Mouse (Mus musculus): ENCODE data around the gene 4930579F01Rik. TPM values are rescaled to one million over a fixed set of nuclear protein-coding genes. Genes with fewer than 3 reads are reported as not detected.

4930579F01Rik gene
- total and polyA plus RNA-seq, 2 experiments from 2014 or later, result 0.09 TPM; not detected in 1

DNA sequence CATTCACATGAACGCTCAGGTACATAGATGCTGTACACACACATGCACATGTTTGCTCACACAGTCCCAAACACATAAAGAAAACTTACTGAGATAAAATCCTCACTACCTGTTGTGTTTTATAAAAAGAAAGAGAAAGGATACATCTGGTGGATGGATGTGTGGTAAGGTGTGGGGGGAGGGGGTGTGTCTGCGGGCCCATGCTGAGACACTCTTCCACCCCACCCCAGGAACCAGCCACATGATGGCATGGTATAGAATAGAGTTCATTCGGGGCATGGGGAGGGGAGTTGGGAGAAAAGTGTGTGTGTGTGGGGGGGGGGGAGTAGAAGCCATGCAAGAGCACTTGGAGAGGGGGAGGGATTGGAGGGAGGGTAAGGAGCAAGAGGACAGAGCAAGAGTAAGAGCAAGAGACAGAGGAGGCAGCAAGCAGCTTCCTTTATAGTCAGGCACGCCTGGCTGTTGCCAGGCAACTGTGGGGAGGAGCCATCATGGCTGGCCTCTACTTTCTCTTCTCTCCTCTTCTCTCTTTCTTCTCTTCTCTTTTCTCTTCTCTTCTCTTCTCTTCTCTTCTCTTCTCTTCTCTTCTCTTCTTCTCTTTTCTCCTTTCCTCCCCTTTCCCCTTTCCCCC lies 31.0 kb downstream of the 4930579F01Rik start:
- WGBS, result 60% methylated on average over 4 of the region's 4 CpGs
- DNase-seq (ENCODE audit: low spot score) (no peak), ATAC-seq (0 out of 2 replicates have a peak, but pooled peaks have one; percentile 40)
- Histone ChIP-seq H3K9ac (replicated peaks; ENCODE audit: low read length) (no peak overlapping the region), H3K27ac (no peak overlapping the region), H3K4me3 (ENCODE audit: low read length) (no peak overlapping the region), H3K4me2 (ENCODE audit: low read depth, low read length) (no peak overlapping the region), H3K27me3 (ENCODE audit: insufficient read depth, low read length) (no peaks in the 10 kb centered on the region), H3K36me3 (ENCODE audit: insufficient read depth, low read length) (no peaks in the 10 kb centered on the region), H3K9me3 (ENCODE audit: low read length) (no peaks in the 10 kb centered on the region), H3K4me1 (ENCODE audit: insufficient read depth, low read length) (no peaks in the 10 kb centered on the region)
- TF ChIP-seq CTCF (IDR thresholded peaks at IDR 0.05; ENCODE audit: low read depth), result no peak

DNA sequence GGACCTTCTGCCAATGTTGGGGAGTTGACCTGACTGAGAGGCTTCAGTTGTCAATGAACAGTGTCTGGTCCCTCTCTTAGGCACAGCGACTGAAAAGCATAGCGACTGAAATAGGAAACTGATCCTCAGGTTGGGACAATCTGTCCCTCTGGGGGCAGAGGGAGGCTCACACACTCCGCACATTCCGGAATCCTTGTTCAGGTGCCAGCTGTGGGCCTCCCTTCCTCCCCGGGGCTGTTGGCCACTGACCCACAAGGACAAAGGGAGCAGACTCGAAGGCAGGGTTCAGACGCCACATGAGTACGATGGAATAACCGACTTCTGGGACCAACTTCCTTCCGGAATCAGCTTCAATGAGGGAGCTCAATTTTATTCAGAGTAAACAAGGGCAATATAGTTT lies 32.0 kb downstream of the 4930579F01Rik start:
- no peak for TF ChIP-seq CTCF (IDR thresholded peaks at IDR 0.05; ENCODE audit: low read depth)
- H3K27me3 ChIP-seq (ENCODE audit: insufficient read depth, low read length), result no peaks in the 10 kb centered on the region
- H3K4me3 ChIP-seq (ENCODE audit: low read length), result no peak overlapping the region
- no peak overlapping the region for H3K27ac ChIP-seq
- DNase-seq (ENCODE audit: low spot score), result no peak
- H3K36me3 ChIP-seq (ENCODE audit: insufficient read depth, low read length), result no peaks in the 10 kb centered on the region
- no peak overlapping the region for H3K4me2 ChIP-seq (ENCODE audit: low read depth, low read length)
- WGBS, result 79% methylated on average over 10 of the region's 10 CpGs
- no peak for ATAC-seq
- H3K4me1 ChIP-seq (ENCODE audit: insufficient read depth, low read length), result no peaks in the 10 kb centered on the region
- H3K9me3 ChIP-seq (ENCODE audit: low read length), result no peaks in the 10 kb centered on the region
- H3K9ac ChIP-seq (replicated peaks; ENCODE audit: low read length), result no peak overlapping the region

DNA sequence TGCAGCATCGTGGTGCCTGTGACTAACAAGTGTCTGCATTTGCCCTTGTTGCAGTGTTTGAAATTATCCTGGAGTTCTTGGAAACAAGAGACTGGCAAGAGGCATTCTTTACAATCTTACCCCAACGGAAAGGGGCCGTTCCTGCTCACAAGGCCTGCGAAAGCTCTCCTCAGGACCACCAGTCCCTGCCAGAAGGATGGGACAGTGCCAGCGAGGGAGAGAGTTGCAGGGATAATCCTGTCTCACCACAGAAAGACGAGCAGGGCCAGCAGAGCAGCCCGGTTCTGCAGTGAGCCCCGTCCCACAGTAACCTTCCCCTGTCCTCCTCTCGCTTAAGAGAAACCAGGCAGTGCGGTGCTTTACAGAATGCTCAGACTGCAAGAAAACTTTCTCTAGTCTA lies 37.0 kb downstream of the 4930579F01Rik start:
- H3K4me3 ChIP-seq (ENCODE audit: low read length), result no peak overlapping the region
- TF ChIP-seq CTCF (IDR thresholded peaks at IDR 0.05; ENCODE audit: low read depth), result no peak
- H3K27me3 ChIP-seq (ENCODE audit: insufficient read depth, low read length), result no peaks in the 10 kb centered on the region
- no peak overlapping the region for H3K9ac ChIP-seq (replicated peaks; ENCODE audit: low read length)
- no peaks in the 10 kb centered on the region for H3K4me1 ChIP-seq (ENCODE audit: insufficient read depth, low read length)
- H3K4me2 ChIP-seq (ENCODE audit: low read depth, low read length), result no peak overlapping the region
- H3K9me3 ChIP-seq (ENCODE audit: low read length), result no peaks in the 10 kb centered on the region
- peak; percentile 49; the same call in 1 of the 2 replicates for ATAC-seq
- WGBS, result 64% methylated on average over 10 of the region's 10 CpGs
- H3K36me3 ChIP-seq (ENCODE audit: insufficient read depth, low read length), result peaks cover 4% of the 10 kb centered on the region; the same call in 1 of the 2 replicates
- H3K27ac ChIP-seq, result peak overlapping the region; percentile 22; the same call in 1 of the 2 replicates
- DNase-seq (ENCODE audit: low spot score), result peak; percentile 44

DNA sequence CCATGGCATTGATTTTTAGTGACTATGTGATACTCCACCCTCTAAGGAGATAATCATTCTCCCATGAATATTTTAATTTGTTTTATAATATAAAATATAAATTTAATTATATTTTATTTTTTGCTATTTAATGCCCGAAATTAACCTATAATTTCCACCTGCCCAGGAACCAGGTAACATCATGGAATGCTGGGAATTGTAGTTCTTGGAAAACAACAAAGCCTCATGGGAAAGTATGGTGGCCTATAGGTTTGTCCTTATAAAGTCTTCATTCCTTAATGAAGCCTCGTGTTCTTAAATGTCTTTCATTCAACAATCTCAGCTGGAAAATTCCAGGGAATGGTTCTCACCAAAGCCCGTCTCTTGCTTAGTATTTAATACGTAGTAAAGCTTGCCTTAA lies 38.6 kb downstream of the 4930579F01Rik start:
- Histone ChIP-seq H3K9me3 (ENCODE audit: low read length) (no peaks in the 10 kb centered on the region), H3K36me3 (ENCODE audit: insufficient read depth, low read length) (peaks cover 4% of the 10 kb centered on the region; the same call in 1 of the 2 replicates), H3K4me2 (ENCODE audit: low read depth, low read length) (no peak overlapping the region), H3K4me1 (ENCODE audit: insufficient read depth, low read length) (no peaks in the 10 kb centered on the region), H3K9ac (replicated peaks; ENCODE audit: low read length) (no peak overlapping the region), H3K27ac (no peak overlapping the region), H3K4me3 (ENCODE audit: low read length) (no peak overlapping the region), H3K27me3 (ENCODE audit: insufficient read depth, low read length) (no peaks in the 10 kb centered on the region)
- 90% methylated on average over 4 of the region's 4 CpGs for WGBS
- no peak for TF ChIP-seq CTCF (IDR thresholded peaks at IDR 0.05; ENCODE audit: low read depth)
- ATAC-seq (no peak), DNase-seq (ENCODE audit: low spot score) (peak; percentile 4)

DNA sequence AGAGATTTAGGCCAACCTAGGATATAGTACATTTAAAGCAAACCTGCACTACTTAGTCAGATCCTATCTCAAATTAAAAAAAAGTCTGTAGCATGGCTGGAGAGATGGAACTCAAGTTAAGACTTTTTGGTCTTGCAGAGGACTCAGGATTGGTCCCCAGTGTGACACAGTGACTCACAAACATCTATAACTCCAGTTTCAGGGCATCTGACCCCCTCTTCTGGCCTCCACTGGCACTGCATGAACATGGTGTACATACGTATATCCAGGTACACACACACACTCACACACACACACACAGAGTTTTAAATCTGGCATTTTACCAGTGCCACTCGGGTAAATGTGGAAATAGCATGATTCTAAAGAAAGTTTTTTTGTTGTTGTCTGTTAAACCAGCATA lies 44.8 kb downstream of the 4930579F01Rik start:
- no peak overlapping the region for H3K4me2 ChIP-seq (ENCODE audit: low read depth, low read length)
- no peak for DNase-seq (ENCODE audit: low spot score)

DNA sequence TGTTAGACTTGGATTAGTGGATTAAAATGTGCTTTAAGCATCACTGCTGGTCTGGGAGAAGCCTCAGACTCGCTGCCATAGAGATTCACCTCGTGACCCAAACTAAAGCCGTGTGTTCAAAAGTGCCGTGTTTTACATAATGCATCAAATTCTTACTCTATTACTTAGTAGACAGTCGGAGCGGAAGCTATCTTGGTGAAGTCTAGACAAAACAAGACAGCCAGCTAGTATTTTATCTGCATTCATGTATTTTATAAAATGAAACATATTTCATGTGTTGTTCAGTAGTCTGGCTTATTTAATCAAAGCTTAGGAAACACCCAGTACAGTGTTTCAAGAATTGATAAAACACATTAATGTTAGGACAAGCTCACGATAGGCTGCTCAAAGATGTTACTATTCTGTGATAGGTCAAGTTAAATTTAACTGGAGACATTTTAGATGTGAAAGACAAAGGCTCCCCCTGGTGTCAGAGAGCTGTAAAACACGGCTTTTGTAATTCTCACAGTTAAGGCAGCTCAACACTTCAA lies 48.9 kb downstream of the 4930579F01Rik start, which contains the start of gene Mttp:
Mttp (minus strand) TSS at position 327 of the 530 bp plus-strand sequence.
- DNase-seq (ENCODE audit: low spot score), result peak; percentile 94
- Histone ChIP-seq H3K4me3 (ENCODE audit: low read length) (peak within 1 kb of the TSS; percentile 56), H3K27ac (peak within 1 kb of the TSS; percentile 96), H3K4me1 (ENCODE audit: insufficient read depth, low read length) (peaks cover 4% of the 10 kb centered on the region; the same call in 1 of the 2 replicates), H3K36me3 (ENCODE audit: insufficient read depth, low read length) (no peaks in the 10 kb centered on the region), H3K9ac (replicated peaks; ENCODE audit: low read length) (peak within 1 kb of the TSS; percentile 59), H3K4me2 (ENCODE audit: low read depth, low read length) (peak within 1 kb of the TSS; percentile 65), H3K9me3 (ENCODE audit: low read length) (no peaks in the 10 kb centered on the region), H3K27me3 (ENCODE audit: insufficient read depth, low read length) (no peaks in the 10 kb centered on the region)
- peak; percentile 80 for TF ChIP-seq CTCF (IDR thresholded peaks at IDR 0.05; ENCODE audit: low read depth)
- ATAC-seq, result no peak
- WGBS, result 1% methylated on average over 8 of the region's 8 CpGs

More for the DNA sequence above, 44.8 kb downstream of the 4930579F01Rik start:
- Histone ChIP-seq H3K27me3 (ENCODE audit: insufficient read depth, low read length) (no peaks in the 10 kb centered on the region), H3K4me3 (ENCODE audit: low read length) (no peak overlapping the region), H3K9me3 (ENCODE audit: low read length) (no peaks in the 10 kb centered on the region), H3K9ac (replicated peaks; ENCODE audit: low read length) (no peak overlapping the region), H3K4me1 (ENCODE audit: insufficient read depth, low read length) (no peaks in the 10 kb centered on the region), H3K36me3 (ENCODE audit: insufficient read depth, low read length) (peaks cover 4% of the 10 kb centered on the region; the same call in 1 of the 2 replicates), H3K27ac (no peak overlapping the region)
- TF ChIP-seq CTCF (IDR thresholded peaks at IDR 0.05; ENCODE audit: low read depth), result no peak
- 96% methylated on average over 2 of the region's 2 CpGs for WGBS
- no peak for ATAC-seq

Measured in hindbrain, postnatal 0 days (tissue).